Mouse (Mus musculus): ENCODE results near the gene Ambra1. TPM values are rescaled to one million over a fixed set of nuclear protein-coding genes. Genes with fewer than 3 reads are reported as not detected.

Ambra1 gene
- polyA plus RNA-seq, 1 experiment from 2014 or later = 17.4 TPM

DNA sequence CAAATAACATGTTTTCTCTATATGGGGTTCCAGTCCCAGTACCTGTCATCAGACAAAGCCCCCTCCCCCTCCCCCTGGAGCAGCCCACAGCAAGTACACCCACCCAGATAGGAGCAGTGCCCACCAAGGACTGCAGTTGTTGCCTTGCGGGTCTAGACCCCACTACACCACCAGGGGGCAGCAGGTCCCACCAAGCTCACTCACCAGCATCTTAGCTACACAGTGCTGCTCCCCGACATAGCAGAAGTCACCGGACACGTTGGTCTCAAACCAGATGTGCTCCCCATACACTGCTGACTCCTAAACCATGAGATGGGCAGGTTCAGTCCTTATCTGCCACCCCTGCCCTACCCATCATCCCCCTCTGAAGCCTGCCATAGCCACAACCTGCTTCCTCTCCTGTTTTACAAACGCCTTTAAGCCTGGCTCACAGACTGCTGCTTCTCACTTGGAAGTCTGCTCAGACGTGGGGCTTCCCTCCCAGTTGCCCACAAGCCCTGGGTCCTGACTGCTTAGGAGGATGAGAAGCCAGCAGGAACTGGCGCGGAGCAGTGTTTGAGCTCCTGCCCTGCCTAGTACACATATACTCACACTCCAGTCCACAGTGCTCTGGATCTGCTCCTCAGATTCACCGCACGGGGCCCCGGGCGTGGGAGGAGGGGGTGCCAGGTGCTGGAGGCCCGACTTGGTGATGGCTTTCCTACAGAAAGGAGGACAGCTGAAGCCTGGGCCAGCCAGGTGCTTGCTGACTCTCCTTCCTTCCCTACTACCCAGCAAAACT is 214.4 kb downstream of the Ambra1 start:
- no peaks in the 10 kb centered on the region for H3K9me3 ChIP-seq
- peaks cover 56% of the 10 kb centered on the region for H3K36me3 ChIP-seq
- H3K4me1 ChIP-seq = peaks cover 76% of the 10 kb centered on the region
- peak overlapping the region; percentile 69 for H3K27ac ChIP-seq
- H3K27me3 ChIP-seq (ENCODE audit: insufficient read depth, poor library complexity, severe bottlenecking) = no peaks in the 10 kb centered on the region
- WGBS = 39% methylated on average over 13 of the region's 13 CpGs
- no peak for DNase-seq (ENCODE audit: low spot score)
- H3K4me3 ChIP-seq = 0 out of 2 replicates have a peak overlapping the region, but pooled peaks have one; percentile 0

DNA sequence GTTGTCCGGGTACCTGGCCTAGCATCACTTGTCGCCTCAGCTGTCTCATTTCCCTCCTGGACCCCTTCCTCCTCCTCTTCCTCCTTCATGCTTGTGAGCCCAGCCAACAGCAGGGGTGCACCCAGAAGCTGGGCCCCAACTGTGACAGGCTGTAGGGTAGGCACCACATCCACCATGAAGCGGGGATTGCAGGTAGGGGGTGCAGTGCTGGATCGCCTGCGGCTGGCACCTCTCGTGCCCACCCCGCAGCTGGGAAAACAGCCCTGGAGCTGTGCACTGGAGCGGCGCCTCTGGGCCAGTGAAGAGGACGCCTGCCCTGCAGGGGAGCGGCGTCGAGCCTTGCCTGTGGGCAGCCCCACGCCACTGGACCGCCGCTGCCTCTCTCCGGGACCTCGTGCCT is 215.5 kb downstream of the Ambra1 start, which contains the start of gene Gm9821:
Gene Gm9821 (plus strand): TSS at position 221 of the 400 bp plus-strand sequence.
- no peaks in the 10 kb centered on the region for H3K9me3 ChIP-seq
- DNase-seq (ENCODE audit: low spot score) = no peak
- H3K36me3 ChIP-seq = peaks cover 44% of the 10 kb centered on the region
- WGBS = 89% methylated on average over 18 of the region's 18 CpGs
- peak within 1 kb of the TSS; percentile 96 for H3K27ac ChIP-seq
- H3K4me3 ChIP-seq = 0 out of 2 replicates have a peak within 1 kb of the TSS, but pooled peaks have one; percentile 0
- no peaks in the 10 kb centered on the region for H3K27me3 ChIP-seq (ENCODE audit: insufficient read depth, poor library complexity, severe bottlenecking)
- peaks cover 86% of the 10 kb centered on the region for H3K4me1 ChIP-seq

DNA sequence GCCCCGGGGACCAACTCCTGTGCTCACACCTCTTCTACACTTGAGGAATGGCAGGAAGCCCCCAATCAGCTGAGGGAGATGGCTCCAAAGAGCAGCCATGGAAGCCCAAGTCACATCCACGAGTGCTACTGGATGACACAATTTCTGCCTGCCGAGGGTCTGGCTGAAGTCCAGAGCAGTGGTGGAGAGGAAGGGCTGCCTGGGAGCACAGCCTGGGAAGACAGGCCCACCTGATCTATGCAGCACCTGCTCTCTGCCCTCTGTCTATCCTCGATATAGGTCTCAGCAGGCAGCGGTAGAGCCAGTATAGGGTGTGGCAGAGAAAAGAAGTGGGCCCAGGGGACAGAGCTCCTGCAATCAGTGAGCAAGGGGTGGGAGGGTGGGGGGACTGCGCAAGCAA is 216.9 kb downstream of the Ambra1 start:
- no peaks in the 10 kb centered on the region for H3K9me3 ChIP-seq
- peaks cover 93% of the 10 kb centered on the region for H3K4me1 ChIP-seq
- WGBS = 47% methylated on average over 6 of the region's 6 CpGs
- peak overlapping the region; percentile 96 for H3K27ac ChIP-seq
- no peaks in the 10 kb centered on the region for H3K27me3 ChIP-seq (ENCODE audit: insufficient read depth, poor library complexity, severe bottlenecking)
- DNase-seq (ENCODE audit: low spot score) = no peak
- H3K36me3 ChIP-seq = peaks cover 33% of the 10 kb centered on the region
- no peak overlapping the region for H3K4me3 ChIP-seq

DNA sequence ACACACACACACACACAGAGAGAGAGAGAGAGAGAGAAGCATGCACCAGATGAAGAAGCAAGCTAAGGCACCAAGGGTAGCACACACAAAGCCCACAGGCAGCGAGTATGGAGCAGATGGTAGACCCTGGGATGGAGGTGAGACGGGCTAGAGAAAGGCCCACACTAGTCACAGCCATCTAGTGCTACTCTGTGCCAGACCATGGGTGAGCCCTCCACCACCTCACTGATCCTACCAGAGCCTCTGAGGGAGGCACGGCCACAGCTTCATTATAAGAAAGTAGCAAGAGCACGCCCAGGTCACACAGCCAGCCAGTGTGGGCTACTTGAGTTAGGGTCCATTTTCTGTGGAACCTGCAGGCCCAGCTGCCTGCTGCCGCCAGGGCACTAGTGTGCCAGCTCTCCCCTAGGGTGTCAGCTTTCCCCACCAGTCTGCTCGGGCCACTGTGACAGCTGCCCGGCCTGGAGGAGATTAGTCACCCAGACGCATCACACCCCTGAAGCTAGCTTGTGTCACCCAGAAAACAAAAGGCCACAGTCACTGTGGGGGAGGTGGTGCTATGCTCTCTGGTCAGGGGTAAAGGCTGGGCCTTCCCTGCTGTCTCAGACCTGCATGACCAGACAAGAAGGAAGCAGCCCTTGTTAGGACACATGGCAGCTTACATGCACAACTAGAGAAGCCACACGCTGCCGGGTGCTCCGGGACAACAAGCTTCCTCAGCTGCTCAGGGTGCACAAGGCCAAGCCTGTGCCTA is 217.6 kb downstream of the Ambra1 start:
- WGBS = 42% methylated on average over 11 of the region's 11 CpGs
- Histone ChIP-seq H3K36me3 (peaks cover 26% of the 10 kb centered on the region; the same call in 1 of the 2 replicates), H3K4me1 (peaks cover 88% of the 10 kb centered on the region), H3K27ac (peak overlapping the region; percentile 96), H3K9me3 (no peaks in the 10 kb centered on the region), H3K4me3 (peak overlapping the region; percentile 60), H3K27me3 (ENCODE audit: insufficient read depth, poor library complexity, severe bottlenecking) (no peaks in the 10 kb centered on the region)
- DNase-seq (ENCODE audit: low spot score) = peak; percentile 89

DNA sequence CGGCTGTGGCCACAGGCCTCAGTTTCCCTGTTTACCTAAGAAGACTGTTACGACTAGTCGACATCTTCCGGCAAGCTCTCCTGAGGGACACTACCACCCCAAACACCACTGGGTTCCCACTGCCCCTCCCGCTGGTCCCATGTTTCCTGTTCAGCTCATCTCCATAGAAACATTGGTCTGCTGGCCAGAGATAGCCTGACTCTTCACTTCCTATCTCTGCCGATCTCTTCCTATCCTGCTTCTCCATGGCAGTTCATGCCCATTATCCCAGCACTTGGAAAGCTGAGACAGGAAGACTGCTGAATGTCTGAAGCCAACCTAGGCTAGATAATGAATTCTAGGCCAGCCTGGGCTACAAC is 218.2 kb downstream of the Ambra1 start:
- 66% methylated on average over 6 of the region's 6 CpGs for WGBS
- Histone ChIP-seq H3K4me1 (peaks cover 84% of the 10 kb centered on the region), H3K27ac (peak overlapping the region; percentile 96), H3K27me3 (ENCODE audit: insufficient read depth, poor library complexity, severe bottlenecking) (no peaks in the 10 kb centered on the region), H3K9me3 (no peaks in the 10 kb centered on the region), H3K4me3 (peak overlapping the region; percentile 60), H3K36me3 (peaks cover 22% of the 10 kb centered on the region; the same call in 1 of the 2 replicates)
- DNase-seq (ENCODE audit: low spot score) = no peak

DNA sequence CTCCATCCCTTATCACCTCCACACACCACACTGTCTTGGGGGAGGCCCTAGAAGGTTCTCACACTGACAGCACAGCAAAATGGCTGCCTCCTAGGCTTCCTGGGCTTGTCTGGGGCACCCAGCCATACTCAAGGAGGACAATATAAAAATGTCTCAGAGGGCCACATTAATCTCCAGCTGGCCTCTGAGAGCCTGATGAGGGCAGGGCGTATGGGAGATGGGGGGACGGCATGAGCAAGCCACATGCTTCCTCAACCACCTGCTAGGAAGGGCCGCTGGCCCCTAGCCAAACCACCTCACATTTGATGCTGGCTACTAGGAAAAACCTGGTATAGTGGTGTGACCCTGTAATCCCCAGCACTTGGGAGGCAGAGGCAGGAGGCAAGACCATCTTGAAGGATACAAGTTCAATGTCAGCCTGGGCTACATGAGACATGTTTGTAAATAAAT is 218.9 kb downstream of the Ambra1 start:
- Histone ChIP-seq H3K4me1 (peaks cover 84% of the 10 kb centered on the region), H3K27ac (peak overlapping the region; percentile 96), H3K4me3 (peak overlapping the region; percentile 60), H3K9me3 (no peaks in the 10 kb centered on the region), H3K36me3 (peaks cover 15% of the 10 kb centered on the region; the same call in 1 of the 2 replicates), H3K27me3 (ENCODE audit: insufficient read depth, poor library complexity, severe bottlenecking) (no peaks in the 10 kb centered on the region)
- no peak for DNase-seq (ENCODE audit: low spot score)
- WGBS = 60% methylated on average over 3 of the region's 3 CpGs

DNA sequence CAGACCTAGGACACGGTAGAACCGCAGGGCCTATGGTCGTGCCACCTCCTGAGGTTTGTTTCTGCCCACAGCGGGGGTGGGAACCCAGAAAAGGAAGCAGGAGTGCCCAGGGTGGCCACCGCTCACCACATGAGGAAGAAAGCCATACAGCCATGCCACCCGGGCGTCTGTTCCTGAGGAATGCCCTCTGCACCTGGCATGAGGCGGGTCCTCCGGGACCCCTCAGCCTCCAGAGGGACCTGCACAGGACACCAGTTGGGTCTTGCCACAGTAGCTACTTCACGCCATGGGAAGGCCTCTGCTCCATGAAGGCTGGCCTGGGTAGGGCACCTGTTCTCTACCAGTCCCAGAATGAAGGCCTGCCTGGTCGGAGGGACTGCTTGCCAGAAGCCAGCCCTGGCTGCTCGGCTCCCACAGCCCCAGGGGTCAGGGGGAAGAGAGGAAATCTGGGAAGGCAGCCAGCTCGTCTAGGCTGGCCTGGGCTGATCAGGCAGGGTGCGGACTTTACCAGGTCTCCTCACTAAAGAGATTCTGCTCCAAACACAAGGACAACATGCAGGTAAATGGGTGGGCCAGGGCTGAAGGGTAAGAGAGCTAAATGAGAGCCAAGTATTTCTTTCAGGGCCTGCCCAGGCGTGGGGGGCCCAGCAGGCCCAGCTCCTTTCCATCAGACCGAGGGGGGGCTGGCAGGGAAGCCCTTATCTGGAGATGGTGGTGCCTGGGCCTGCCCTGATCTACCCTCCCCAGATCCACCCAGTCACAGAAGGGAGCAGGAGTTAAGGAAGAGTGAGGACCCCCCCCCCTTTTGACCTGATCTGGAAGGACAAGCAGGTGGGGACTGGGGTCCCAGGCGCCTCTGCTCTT is 219.7 kb downstream of the Ambra1 start:
- Histone ChIP-seq H3K4me1 (peaks cover 85% of the 10 kb centered on the region), H3K27me3 (ENCODE audit: insufficient read depth, poor library complexity, severe bottlenecking) (no peaks in the 10 kb centered on the region), H3K36me3 (peaks cover 11% of the 10 kb centered on the region; the same call in 1 of the 2 replicates), H3K9me3 (no peaks in the 10 kb centered on the region), H3K27ac (peak overlapping the region; percentile 96), H3K4me3 (peak overlapping the region; percentile 60)
- no peak for DNase-seq (ENCODE audit: low spot score)
- WGBS = 54% methylated on average over 17 of the region's 17 CpGs

DNA sequence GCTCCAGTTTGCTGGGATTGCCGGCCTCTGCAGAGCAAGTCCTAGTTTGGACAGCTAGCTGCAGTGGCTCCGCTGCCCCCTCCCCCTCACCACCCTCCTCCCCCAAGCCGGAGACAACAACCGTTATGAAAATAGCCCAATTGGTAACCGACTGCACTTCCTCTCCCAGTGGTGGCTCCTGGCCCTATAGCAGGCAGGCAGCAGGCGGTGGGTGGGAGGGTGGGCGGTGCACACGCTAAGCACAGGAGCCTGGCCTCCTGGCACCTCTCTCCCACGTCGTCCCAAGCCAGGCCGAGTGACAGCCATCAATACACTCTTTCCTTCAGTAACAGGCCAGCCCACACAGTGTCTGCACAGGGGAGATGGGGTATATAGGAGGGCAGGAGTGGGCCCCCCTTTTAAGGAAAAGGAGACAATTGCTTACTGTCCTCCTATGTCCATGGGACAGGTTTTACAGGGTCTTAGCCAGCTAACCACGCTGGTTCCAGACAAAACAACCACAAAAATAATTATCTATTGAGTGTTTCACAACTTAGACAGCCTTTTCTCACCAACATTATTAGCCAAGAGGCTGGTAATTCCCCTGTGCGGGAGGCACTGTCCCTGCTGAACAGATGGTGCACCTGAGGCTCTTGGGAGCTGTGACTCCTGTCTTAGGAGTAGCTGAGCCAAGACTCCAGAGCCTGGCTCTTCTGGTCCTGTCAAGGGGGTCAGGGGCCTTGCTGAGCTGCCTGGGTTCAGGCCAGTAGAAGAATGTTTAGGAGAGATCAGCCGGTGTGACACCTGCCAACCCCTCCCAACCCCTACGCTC is 220.5 kb downstream of the Ambra1 start:
- no peaks in the 10 kb centered on the region for H3K27me3 ChIP-seq (ENCODE audit: insufficient read depth, poor library complexity, severe bottlenecking)
- peaks cover 3% of the 10 kb centered on the region; the same call in 1 of the 2 replicates for H3K36me3 ChIP-seq
- peaks cover 85% of the 10 kb centered on the region for H3K4me1 ChIP-seq
- H3K9me3 ChIP-seq = no peaks in the 10 kb centered on the region
- H3K4me3 ChIP-seq = peak overlapping the region; percentile 60
- DNase-seq (ENCODE audit: low spot score) = peak; percentile 95
- peak overlapping the region; percentile 96 for H3K27ac ChIP-seq
- WGBS = 14% methylated on average over 15 of the region's 15 CpGs

DNA sequence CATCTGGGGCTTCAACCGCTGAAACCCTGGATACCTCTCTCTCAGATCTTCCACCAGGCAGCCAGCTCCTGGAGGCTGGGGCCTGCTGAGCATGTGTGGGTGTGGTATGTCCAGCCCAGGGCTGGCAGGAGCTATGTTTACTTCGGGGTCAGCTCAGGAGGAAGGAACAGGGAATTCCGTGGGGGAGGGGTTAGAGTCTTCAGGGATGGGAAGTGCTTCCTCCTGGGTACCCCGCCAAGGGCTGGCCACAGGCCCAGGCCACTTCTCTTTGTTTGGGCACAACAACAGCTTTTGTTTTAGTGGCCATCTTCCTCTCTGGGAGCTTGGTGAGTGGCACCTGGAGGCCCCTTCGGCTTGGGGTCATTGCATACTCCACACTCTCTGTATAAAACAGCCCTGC is 223.9 kb downstream of the Ambra1 start:
- Histone ChIP-seq H3K4me3 (peak overlapping the region; percentile 20; the same call in 1 of the 2 replicates), H3K36me3 (no peaks in the 10 kb centered on the region), H3K9me3 (no peaks in the 10 kb centered on the region), H3K27me3 (ENCODE audit: insufficient read depth, poor library complexity, severe bottlenecking) (no peaks in the 10 kb centered on the region), H3K4me1 (peaks cover 82% of the 10 kb centered on the region), H3K27ac (peak overlapping the region; percentile 62)
- DNase-seq (ENCODE audit: low spot score) = peak; percentile 82
- 11% methylated on average over 5 of the region's 5 CpGs for WGBS

DNA sequence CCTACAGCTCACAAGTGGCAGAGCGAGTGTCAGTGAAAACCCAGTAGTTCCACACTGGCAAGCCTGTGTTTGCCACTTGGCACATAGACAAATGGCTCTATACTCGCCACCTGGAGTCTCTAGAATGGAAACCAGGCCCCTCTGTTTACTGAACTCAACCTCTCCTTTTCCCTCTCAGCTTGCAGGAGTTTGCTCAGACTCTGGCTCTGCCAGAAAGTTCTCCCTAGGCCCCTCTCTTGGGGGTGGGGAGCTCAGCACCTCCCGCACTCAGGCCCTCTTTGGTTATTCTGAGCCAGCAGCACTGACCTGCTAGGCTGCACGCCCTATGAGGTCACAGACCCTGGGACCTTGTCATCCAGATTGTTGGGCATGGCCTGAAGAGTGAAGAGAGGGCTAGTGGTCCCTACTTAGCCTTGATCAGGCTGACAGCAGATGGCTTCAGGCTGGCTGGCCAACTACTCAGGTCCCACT is 225.2 kb downstream of the Ambra1 start:
- Histone ChIP-seq H3K4me1 (peaks cover 82% of the 10 kb centered on the region), H3K36me3 (peaks cover 4% of the 10 kb centered on the region; the same call in 1 of the 2 replicates), H3K27ac (peak overlapping the region; percentile 69), H3K9me3 (no peaks in the 10 kb centered on the region), H3K4me3 (no peak overlapping the region), H3K27me3 (ENCODE audit: insufficient read depth, poor library complexity, severe bottlenecking) (no peaks in the 10 kb centered on the region)
- 81% methylated on average over 4 of the region's 4 CpGs for WGBS
- DNase-seq (ENCODE audit: low spot score) = peak; percentile 73

DNA sequence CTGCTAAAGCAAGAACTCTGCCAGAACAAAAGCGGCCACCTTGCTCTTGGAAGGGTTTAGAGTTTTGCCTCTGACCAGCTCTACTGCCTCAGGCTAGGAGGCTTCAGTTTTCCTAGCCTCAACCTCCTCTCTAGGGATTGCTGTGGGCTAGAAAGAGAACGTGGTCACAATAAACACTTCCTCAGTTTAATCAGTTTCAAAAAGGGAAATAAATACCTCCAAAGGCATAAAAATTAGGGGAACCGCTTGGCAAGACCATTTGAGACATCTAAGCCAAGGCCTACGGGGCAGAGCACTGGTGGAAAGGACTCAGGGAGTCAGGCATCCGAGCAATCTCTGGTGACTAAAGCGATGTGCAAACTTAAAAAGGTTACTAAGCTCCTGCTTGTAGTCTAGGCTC is 225.9 kb downstream of the Ambra1 start:
- peak overlapping the region; percentile 69 for H3K27ac ChIP-seq
- no peak for DNase-seq (ENCODE audit: low spot score)
- H3K27me3 ChIP-seq (ENCODE audit: insufficient read depth, poor library complexity, severe bottlenecking) = no peaks in the 10 kb centered on the region
- no peak overlapping the region for H3K4me3 ChIP-seq
- peaks cover 82% of the 10 kb centered on the region for H3K4me1 ChIP-seq
- H3K9me3 ChIP-seq = no peaks in the 10 kb centered on the region
- H3K36me3 ChIP-seq = peaks cover 8% of the 10 kb centered on the region; the same call in 1 of the 2 replicates
- 86% methylated on average over 6 of the region's 6 CpGs for WGBS
